Mouse (Mus musculus) cerebellum, adult 2 months (tissue): ENCODE results near the gene Cdk5rap1.

Experiments
- CTCF ChIP-seq: fragments of 200-500 bp; IDR thresholded peaks from 2 replicates; pipeline ENCODE4 v1.5.1; 2011; ENCODE audit warnings: low read depth, mild to moderate bottlenecking, control low read depth, low read length, moderate library complexity, borderline replicate concordance; ENCODE audit not compliant: insufficient read depth
- POLR2A ChIP-seq: fragments of 200-500 bp; IDR thresholded peaks from 2 replicates; pipeline ENCODE4 v1.6.1; 2011; ENCODE audit warnings: low read length, control low read depth, borderline replicate concordance; ENCODE audit not compliant: insufficient read depth

DNA sequence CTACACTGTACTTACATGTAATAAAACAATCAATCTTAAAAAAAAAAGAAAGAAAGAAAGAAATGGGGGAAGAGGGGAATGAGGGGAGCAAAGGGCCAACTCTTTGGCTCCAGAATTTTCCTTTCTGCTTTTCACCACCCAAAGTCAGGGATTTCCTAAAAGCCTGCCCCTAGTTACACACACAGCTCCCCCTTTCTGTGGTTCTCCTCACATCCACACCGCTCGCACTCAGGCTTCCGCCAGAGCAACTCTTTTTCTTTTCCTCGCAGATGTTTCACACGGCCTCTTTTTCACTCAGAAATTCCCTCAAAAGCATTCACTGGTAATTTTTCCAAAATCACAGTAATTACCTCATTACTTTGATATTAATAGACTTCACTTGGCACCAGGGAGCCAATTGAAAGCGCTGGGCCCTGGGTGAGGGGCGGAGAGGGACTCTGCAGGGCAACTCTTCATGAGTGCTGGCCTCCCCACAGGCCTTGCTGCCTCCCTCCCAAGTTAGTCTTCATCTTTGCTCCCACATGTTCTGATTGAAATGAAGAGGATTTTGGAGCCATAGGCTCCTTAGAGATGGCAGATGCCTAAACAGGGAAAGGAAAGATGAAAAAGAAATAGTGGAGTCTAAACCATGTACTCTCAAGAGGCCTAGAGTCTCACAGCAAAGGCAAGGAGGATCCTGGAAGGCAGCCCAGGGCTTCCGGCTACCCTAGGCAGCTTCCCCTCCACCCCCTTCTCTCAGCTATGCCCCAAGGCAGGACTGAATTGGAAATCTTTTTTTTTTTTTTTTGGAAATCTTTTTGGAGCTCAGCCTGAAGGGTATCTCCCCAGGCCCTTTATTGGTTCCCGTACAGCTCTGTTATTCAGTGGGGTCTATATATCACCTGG, 47.1 kb upstream of the Cdk5rap1 start:
- TF ChIP-seq CTCF (no peak), POLR2A (no peak)
